Mouse (Mus musculus): ENCODE data around the gene Immp1l.

DNA sequence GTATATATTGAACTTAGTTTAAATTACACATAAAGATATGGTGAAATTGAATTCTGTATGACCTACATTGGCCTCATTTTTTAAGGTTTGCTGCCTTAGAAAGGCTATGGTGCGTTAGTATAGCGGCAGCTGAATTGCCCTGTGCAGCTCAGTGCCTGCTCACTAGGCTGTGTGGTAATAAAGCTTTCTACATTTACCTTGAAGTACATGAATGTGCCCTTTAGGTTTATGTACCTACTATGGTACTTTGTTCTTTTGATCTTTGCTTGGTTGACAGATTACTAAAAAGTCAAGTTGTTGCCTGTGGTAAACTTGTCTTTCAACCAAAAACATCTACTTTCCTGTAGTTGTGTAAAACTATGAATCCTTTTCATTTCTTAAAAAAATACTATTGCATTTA, 45.7 kb downstream of the Immp1l start:
- TF ChIP-seq CTCF (conservative IDR thresholded peaks at IDR 0.05; ENCODE audit: low read length) (no peak), POU5F1 (IDR thresholded peaks at IDR 0.05; ENCODE audit: borderline replicate concordance, low read length) (no peak), NANOG (IDR thresholded peaks at IDR 0.05; ENCODE audit: borderline replicate concordance, low read length) (no peak)
